ENCODE assay signal across 8 mouse cellular contexts in the genomic region with DNA sequence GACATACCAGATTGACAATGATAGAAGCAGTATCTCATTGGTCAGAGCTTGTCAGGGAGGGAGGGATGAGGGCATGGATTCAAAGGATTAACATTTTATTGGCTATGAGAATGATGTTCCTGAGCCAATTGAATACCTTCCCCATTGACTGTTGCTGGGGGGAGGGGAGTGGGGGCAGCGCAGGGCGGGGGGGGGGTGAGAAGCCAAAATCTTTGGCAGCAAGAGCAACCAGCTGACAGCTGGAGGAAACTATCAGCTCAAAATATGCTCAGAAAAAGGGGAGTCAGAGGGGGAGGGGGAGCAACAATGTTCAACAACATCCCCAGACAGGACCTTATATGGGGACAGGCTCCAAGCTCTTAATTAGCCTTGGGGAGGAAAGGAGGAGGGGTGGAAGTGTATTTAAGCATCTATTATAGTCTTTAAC. TPM values are rescaled to one million over a fixed set of nuclear protein-coding genes. Genes with fewer than 3 reads are reported as not detected.
DNase-seq lines count a peak whose midpoint lies in the region; ATAC-seq and TF ChIP-seq lines count a peak whose summit lies in the region.

No protein-coding gene starts in this region.

- H3K4me1 ChIP-seq in heart, embryonic 15.5 days (replicated peaks) = peaks cover 23% of the 10 kb centered on the region
- peaks cover 16% of the 10 kb centered on the region for H3K4me1 ChIP-seq in limb, embryonic 10.5 days

- ATAC-seq in heart, embryonic 15.5 days (replicated peaks; ENCODE audit: insufficient number of reproducible peaks, insufficient read depth, low FRiP score, low read depth) = peak; percentile 84

- no peaks in the 10 kb centered on the region for H3K9me3 ChIP-seq in heart, embryonic 15.5 days (replicated peaks)
- H3K9me3 ChIP-seq in limb, embryonic 10.5 days (replicated peaks) = no peaks in the 10 kb centered on the region

- peak; percentile 84 to 89 for DNase-seq in cerebellum, postnatal 10 days
- no peak for DNase-seq in cerebellum, adult 11 months
- peak; percentile 83 for DNase-seq in brain, embryonic 18.5 days (ENCODE audit: low read depth, low spot score)
- no peak for DNase-seq in limb, embryonic 10.5 days (ENCODE audit: low spot score)
- DNase-seq in cerebellum, postnatal 25 days = no peak
- DNase-seq in cerebellum, adult 8-10 months = no peak

- 0% methylated on average over 2 of the region's 2 CpGs for WGBS in heart, embryonic 15.5 days
- WGBS in limb, embryonic 10.5 days = 6% methylated on average over 2 of the region's 2 CpGs

- H3K4me2 ChIP-seq in heart, embryonic 15.5 days = peak overlapping the region; percentile 67
- H3K4me2 ChIP-seq in myocyte (ENCODE audit: low read depth) = peak overlapping the region; percentile 96

- H3K9ac ChIP-seq in heart, embryonic 15.5 days = no peak overlapping the region

- H3K4me3 ChIP-seq in heart, embryonic 15.5 days = peak overlapping the region; percentile 34; the same call in 1 of the 2 replicates
- peak overlapping the region; percentile 28 for H3K4me3 ChIP-seq in limb, embryonic 10.5 days
- peak overlapping the region; percentile 1 for H3K4me3 ChIP-seq in myocyte

- H3K27ac ChIP-seq in heart, embryonic 15.5 days = peak overlapping the region; percentile 96
- H3K27ac ChIP-seq in limb, embryonic 10.5 days = no peak overlapping the region

- H3ac ChIP-seq in myocyte (ENCODE audit: control insufficient read depth, insufficient read length) = no peak overlapping the region

- TF ChIP-seq POLR2A in myocyte (IDR thresholded peaks at IDR 0.05; ENCODE audit: insufficient read length, low read depth) = no peak

- no peaks in the 10 kb centered on the region for H3K27me3 ChIP-seq in heart, embryonic 15.5 days
- no peaks in the 10 kb centered on the region for H3K27me3 ChIP-seq in limb, embryonic 10.5 days (ENCODE audit: low read depth, poor library complexity, severe bottlenecking)
- no peaks in the 10 kb centered on the region for H3K27me3 ChIP-seq in myocyte (ENCODE audit: control insufficient read depth, insufficient read depth, insufficient read length)

- no peaks in the 10 kb centered on the region for H3K79me2 ChIP-seq in myocyte (ENCODE audit: control insufficient read depth, insufficient read depth)

- no peaks in the 10 kb centered on the region for H3K36me3 ChIP-seq in heart, embryonic 15.5 days
- H3K36me3 ChIP-seq in limb, embryonic 10.5 days = peaks cover 11% of the 10 kb centered on the region
- H3K36me3 ChIP-seq in myocyte (ENCODE audit: control insufficient read depth, insufficient read depth) = no peaks in the 10 kb centered on the region

TF ChIP-seq in myocyte, 11 proteins besides CTCF, POLR2A, EP300 and RAD21:
- TF ChIP-seq E2F4 (IDR thresholded peaks at IDR 0.05; ENCODE audit: insufficient read depth) = no peak
- peak; percentile 54 for TF ChIP-seq SRF (IDR thresholded peaks at IDR 0.05; ENCODE audit: control insufficient read depth, insufficient read length, low read depth)

RNA-seq across cellular contexts. Expression of a gene that starts 6.9 kb away (rescaled TPM):
- polyA plus RNA-seq in heart, embryonic 15.5 days (2015; fragmentation: Nextera tagmentation; extraction: Ambion mirVana) = 44.4 and 56.4 TPM in 2 replicates
- 69.0 and 75.1 TPM in 2 replicates for polyA plus RNA-seq in limb, embryonic 10.5 days (2016; fragmentation: Nextera tagmentation; extraction: Ambion mirVana)
- 19.3 TPM for polyA plus RNA-seq in myocyte (2012; fragmentation: generic; extraction: Trizol)

RNA-seq across cellular contexts. Expression of a gene that starts 12.0 kb away (rescaled TPM):
- polyA plus RNA-seq in heart, embryonic 15.5 days (2015; fragmentation: Nextera tagmentation; extraction: Ambion mirVana) = 514 and 535 TPM in 2 replicates
- polyA plus RNA-seq in limb, embryonic 10.5 days (2016; fragmentation: Nextera tagmentation; extraction: Ambion mirVana) = 308 and 312 TPM in 2 replicates
- 409 TPM for polyA plus RNA-seq in myocyte (2012; fragmentation: generic; extraction: Trizol)

RNA-seq across cellular contexts. Expression of a gene that starts 13.0 kb away (rescaled TPM):
- polyA plus RNA-seq in heart, embryonic 15.5 days (2015; fragmentation: Nextera tagmentation; extraction: Ambion mirVana) = 5.2 and 6.0 TPM in 2 replicates
- 7.3 and 10.5 TPM in 2 replicates for polyA plus RNA-seq in limb, embryonic 10.5 days (2016; fragmentation: Nextera tagmentation; extraction: Ambion mirVana)
- 15.0 TPM for polyA plus RNA-seq in myocyte (2012; fragmentation: generic; extraction: Trizol)

RNA-seq across cellular contexts. Expression of a gene that starts 17.8 kb away (rescaled TPM):
- polyA plus RNA-seq in heart, embryonic 15.5 days (2015; fragmentation: Nextera tagmentation; extraction: Ambion mirVana) = 32.7 and 47.2 TPM in 2 replicates
- polyA plus RNA-seq in limb, embryonic 10.5 days (2016; fragmentation: Nextera tagmentation; extraction: Ambion mirVana) = 48.4 and 62.3 TPM in 2 replicates
- polyA plus RNA-seq in myocyte (2012; fragmentation: generic; extraction: Trizol) = 11.7 TPM

RNA-seq across cellular contexts. Expression of a gene that starts 24.6 kb away (rescaled TPM):
- 44.9 and 55.6 TPM in 2 replicates for polyA plus RNA-seq in heart, embryonic 15.5 days (2015; fragmentation: Nextera tagmentation; extraction: Ambion mirVana)
- polyA plus RNA-seq in limb, embryonic 10.5 days (2016; fragmentation: Nextera tagmentation; extraction: Ambion mirVana) = 107 and 125 TPM in 2 replicates
- polyA plus RNA-seq in myocyte (2012; fragmentation: generic; extraction: Trizol) = 21.0 TPM

Comparison
In these comparisons a context has a peak if more than half of its experiments do, and no peak if none do; other contexts are left out.
1. DNase-seq: peak in cerebellum, postnatal 10 days (2 of 2) and brain, embryonic 18.5 days (single experiment); none in cerebellum, adult 11 months (single experiment), limb, embryonic 10.5 days (single experiment), cerebellum, postnatal 25 days (0 of 2) and cerebellum, adult 8-10 months (single experiment).
2. Peak in every context shown above with its lines, with median percentiles within 50 percentile points of each other: H3K4me3 ChIP-seq.